Mouse (Mus musculus) MEL (cell line): ENCODE measurements around the gene Opa1.

Experiments
- CHD2 ChIP-seq: IDR thresholded peaks from 2 replicates; pipeline ENCODE4 v1.6.1; 2011; ENCODE audit warnings: low read length, improper control_type of control experiment
- CTCF ChIP-seq, 3 experiments: IDR thresholded peaks in 2 of 3; conservative IDR thresholded peaks in 1 of 3; 2 replicates each; pipeline ENCODE4 v1.5.1; 2011 to 2012; ENCODE audit warnings: low read length in 3 of 3, low read depth in 2 of 3, mild to moderate bottlenecking in 2 of 3, improper control_type of control experiment in 1 of 3, inconsistent platforms in 1 of 3, mixed read lengths in 1 of 3, moderate library complexity in 1 of 3; ENCODE audit not compliant: control insufficient read depth in 1 of 3, insufficient read depth in 1 of 3, poor library complexity in 1 of 3, severe bottlenecking in 1 of 3
- EP300 ChIP-seq, 2 experiments: IDR thresholded peaks; 2 replicates each; pipeline ENCODE4 v1.6.1; 2011; ENCODE audit warnings: improper control_type of control experiment in 2 of 2, low read length in 2 of 2, low read depth in 1 of 2, mild to moderate bottlenecking in 1 of 2
- GATA1 ChIP-seq: IDR thresholded peaks from 2 replicates; pipeline ENCODE4 v1.6.1; 2011; ENCODE audit warnings: low read depth, low read length, improper control_type of control experiment
- HCFC1 ChIP-seq: IDR thresholded peaks from 2 replicates; pipeline ENCODE4 v1.6.1; 2012; ENCODE audit warnings: low read depth, mild to moderate bottlenecking, inconsistent platforms, low read length, improper control_type of control experiment, moderate library complexity
- MAFK ChIP-seq: IDR thresholded peaks from 2 replicates; pipeline ENCODE4 v1.6.1; 2011; ENCODE audit warnings: low read depth, mild to moderate bottlenecking, low read length, improper control_type of control experiment, borderline replicate concordance
- MEF2A ChIP-seq: IDR thresholded peaks from 2 replicates; pipeline ENCODE4 v1.6.1; 2014; ENCODE audit warnings: low read depth, mild to moderate bottlenecking, inconsistent platforms, low read length, improper control_type of control experiment; ENCODE audit not compliant: poor library complexity, insufficient replicate concordance, severe bottlenecking; ENCODE audit errors: extremely low read depth
- POLR2A ChIP-seq, 2 experiments: IDR thresholded peaks; 2 replicates each; pipeline ENCODE4 v1.6.1; 2011 to 2012; ENCODE audit warnings: low read length in 2 of 2, mild to moderate bottlenecking in 2 of 2, control low read depth in 1 of 2, improper control_type of control experiment in 1 of 2, low read depth in 1 of 2, moderate library complexity in 1 of 2; ENCODE audit not compliant: control insufficient read depth in 1 of 2, insufficient read depth in 1 of 2, poor library complexity in 1 of 2
- POLR2AphosphoS5 ChIP-seq: IDR thresholded peaks from 2 replicates; pipeline ENCODE4 v1.6.1; 2012; ENCODE audit warnings: low read depth, borderline replicate concordance, mild to moderate bottlenecking, inconsistent platforms, low read length, moderate library complexity, mixed read lengths
- RAD21 ChIP-seq: IDR thresholded peaks from 2 replicates; pipeline ENCODE4 v1.6.1; 2011; ENCODE audit warnings: mild to moderate bottlenecking, low read depth, low read length, improper control_type of control experiment
- ZC3H11A ChIP-seq: IDR thresholded peaks from 2 replicates; pipeline ENCODE4 v1.6.1; 2012; ENCODE audit warnings: low read depth, mild to moderate bottlenecking, inconsistent platforms, low read length, improper control_type of control experiment
- ZKSCAN1 ChIP-seq: IDR thresholded peaks from 2 replicates; pipeline ENCODE4 v1.6.1; 2012; ENCODE audit warnings: low read depth, mild to moderate bottlenecking, inconsistent platforms, low read length, improper control_type of control experiment, moderate library complexity

GRCm38 (mm10) chr16:29607131-29607530, 28.0 kb downstream of the Opa1 start:
- no peak for TF ChIP-seq ZKSCAN1
- TF ChIP-seq CTCF (IDR thresholded peaks at IDR 0.05 in 2 of 3, conservative IDR thresholded peaks at IDR 0.05 in 1 of 3; ENCODE audit: control insufficient read depth in 1 of 3, insufficient read depth in 1 of 3, low read depth in 2 of 3, low read length in 3 of 3, poor library complexity in 1 of 3, severe bottlenecking in 1 of 3) = no peak
- no peak for TF ChIP-seq RAD21
- no peak for TF ChIP-seq ZC3H11A
- TF ChIP-seq CHD2 = no peak
- TF ChIP-seq HCFC1 = no peak
- TF ChIP-seq POLR2AphosphoS5 = no peak
- TF ChIP-seq POLR2A (IDR thresholded peaks at IDR 0.05; ENCODE audit: control insufficient read depth in 1 of 2, insufficient read depth in 1 of 2, low read depth in 1 of 2, low read length in 2 of 2, poor library complexity in 1 of 2) = no peak
- TF ChIP-seq MAFK = no peak
- no peak for TF ChIP-seq MEF2A
- TF ChIP-seq EP300 (IDR thresholded peaks at IDR 0.05; ENCODE audit: low read depth in 1 of 2, low read length in 2 of 2) = no peak
- TF ChIP-seq GATA1 = no peak
